Mouse (Mus musculus): Measurements from ENCODE around the gene Cass4. TPM values are rescaled to one million over a fixed set of nuclear protein-coding genes. Genes with fewer than 3 reads are reported as not detected.

Cass4 gene
- polyA plus RNA-seq, 1 experiment from 2014 or later = 0.14 TPM

DNA sequence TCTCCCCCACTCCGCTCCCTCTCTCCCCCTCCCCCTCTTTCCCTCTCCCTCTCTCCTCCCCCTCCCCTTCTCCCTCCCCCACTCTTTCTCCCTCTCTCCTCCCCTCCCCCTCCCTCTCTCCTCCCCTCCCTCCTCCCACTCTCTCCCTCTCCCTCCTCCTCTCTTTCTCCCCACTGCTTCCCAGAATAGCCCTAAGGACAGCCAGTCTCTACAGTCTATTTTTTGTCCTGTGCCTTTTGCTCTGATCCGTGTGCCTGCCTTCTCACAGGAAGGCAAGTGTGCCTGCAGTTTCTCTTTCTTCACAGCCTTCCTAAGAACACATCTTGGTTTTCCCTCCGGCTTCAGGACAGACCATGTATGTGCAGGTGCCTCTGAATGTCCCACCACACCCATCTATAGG, 83.8 kb downstream of the Cass4 start:
- no peaks in the 10 kb centered on the region for H3K9me3 ChIP-seq
- peaks cover 4% of the 10 kb centered on the region; the same call in 1 of the 2 replicates for H3K27me3 ChIP-seq (replicated peaks; ENCODE audit: low read depth, poor library complexity, severe bottlenecking)
- no peak overlapping the region for H3K27ac ChIP-seq (replicated peaks)
- WGBS = 41% methylated on average over 3 of the region's 3 CpGs
- peaks cover 16% of the 10 kb centered on the region for H3K4me1 ChIP-seq
- no peak for DNase-seq (ENCODE audit: low spot score)
- no peak overlapping the region for H3K4me3 ChIP-seq
- 0 out of 2 replicates have a peak, but pooled peaks cover under 1% of the 10 kb centered on the region for H3K36me3 ChIP-seq (replicated peaks)

DNA sequence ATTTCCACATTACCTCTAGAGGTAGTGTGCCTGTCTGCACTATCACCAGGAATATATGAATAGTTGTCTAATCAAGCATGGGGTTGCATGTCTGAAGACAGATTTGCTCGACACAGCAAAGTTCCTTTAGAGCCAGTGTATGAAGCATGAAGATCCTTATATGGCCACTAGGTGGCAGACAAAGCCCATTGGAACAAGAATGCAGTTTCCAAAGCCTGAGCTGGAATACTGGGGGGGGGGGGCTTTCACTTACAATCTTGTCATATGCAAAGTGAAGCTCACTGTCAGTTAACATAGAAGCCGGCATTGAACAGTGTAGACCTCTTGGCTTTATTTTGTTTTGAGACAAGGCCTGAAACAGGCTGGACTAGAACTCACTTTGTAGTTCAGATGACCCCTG, 84.3 kb downstream of the Cass4 start:
- H3K27me3 ChIP-seq (replicated peaks; ENCODE audit: low read depth, poor library complexity, severe bottlenecking) = peaks cover 4% of the 10 kb centered on the region; the same call in 1 of the 2 replicates
- H3K36me3 ChIP-seq (replicated peaks) = no peaks in the 10 kb centered on the region
- no peak overlapping the region for H3K4me3 ChIP-seq
- H3K27ac ChIP-seq (replicated peaks) = no peak overlapping the region
- peak; percentile 65 for DNase-seq (ENCODE audit: low spot score)
- peaks cover 16% of the 10 kb centered on the region for H3K4me1 ChIP-seq
- H3K9me3 ChIP-seq = no peaks in the 10 kb centered on the region
- under 1% methylated on average over 2 of the region's 2 CpGs for WGBS

- Histone ChIP-seq H3K4me1 (peaks cover 24% of the 10 kb centered on the region), H3K27ac (replicated peaks) (no peak overlapping the region), H3K9me3 (no peaks in the 10 kb centered on the region), H3K36me3 (replicated peaks) (no peaks in the 10 kb centered on the region), H3K27me3 (replicated peaks; ENCODE audit: low read depth, poor library complexity, severe bottlenecking) (peaks cover 4% of the 10 kb centered on the region; the same call in 1 of the 2 replicates), H3K4me3 (no peak overlapping the region)
- 64% methylated on average over 7 of the region's 7 CpGs for WGBS
- DNase-seq (ENCODE audit: low spot score) = no peak
These were observed 86.7 kb downstream of the Cass4 start for GRCm38 (mm10) chr2:172480296-172480695.

DNA sequence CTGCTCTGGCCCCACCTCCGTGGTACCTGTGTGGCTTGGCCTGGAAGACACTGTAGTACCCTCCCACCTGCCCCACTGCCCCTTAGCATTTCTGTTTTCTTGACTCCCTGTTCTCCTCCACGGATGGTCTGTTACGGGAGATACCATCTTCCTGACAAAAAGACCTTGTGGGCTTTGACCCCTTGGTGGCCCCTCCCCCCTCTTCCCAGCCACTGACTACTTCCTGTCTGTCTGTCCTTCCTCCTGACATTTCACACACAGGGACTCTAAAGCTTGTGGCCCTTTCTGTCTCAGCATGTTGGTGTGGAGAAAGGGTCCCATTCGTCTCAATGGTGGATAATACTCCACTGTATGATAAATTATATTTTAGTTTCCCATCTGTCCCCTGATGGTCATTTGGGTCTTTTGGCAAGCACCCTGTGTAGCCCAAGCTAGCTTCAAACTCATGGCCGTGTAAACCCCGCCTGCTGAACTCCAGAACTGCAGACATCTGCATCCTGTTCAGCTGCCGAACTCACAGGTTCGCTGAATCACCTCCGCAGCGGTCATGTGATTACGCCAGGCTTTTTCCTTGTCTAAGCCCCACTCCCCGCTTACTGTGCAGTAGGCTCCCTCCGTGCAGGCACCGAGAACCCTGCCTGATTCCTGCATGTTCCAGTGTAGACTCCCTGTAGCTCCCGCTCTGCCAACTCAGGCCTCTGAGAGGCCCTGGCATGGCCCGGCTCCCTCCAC, 88.2 kb downstream of the Cass4 start:
- H3K4me3 ChIP-seq = no peak overlapping the region
- 80% methylated on average over 16 of the region's 16 CpGs for WGBS
- H3K27me3 ChIP-seq (replicated peaks; ENCODE audit: low read depth, poor library complexity, severe bottlenecking) = 0 out of 2 replicates have a peak, but pooled peaks cover 2% of the 10 kb centered on the region

More for the DNA sequence above, 88.2 kb downstream of the Cass4 start:
- no peaks in the 10 kb centered on the region for H3K36me3 ChIP-seq (replicated peaks)
- peaks cover 21% of the 10 kb centered on the region for H3K4me1 ChIP-seq
- H3K9me3 ChIP-seq = no peaks in the 10 kb centered on the region
- H3K27ac ChIP-seq (replicated peaks) = no peak overlapping the region
- no peak for DNase-seq (ENCODE audit: low spot score)

Other genes starting within 250 kb of the Cass4 start
- gene Mc3r, start 145.3 kb upstream of the Cass4 start, polyA plus RNA-seq (2016; fragmentation: Nextera tagmentation; extraction: Ambion mirVana) = not detected in 2 replicates
- gene Fam210b, start 48.2 kb upstream of the Cass4 start, polyA plus RNA-seq (2016; fragmentation: Nextera tagmentation; extraction: Ambion mirVana) = 25.8 and 27.8 TPM in 2 replicates
- 220 and 229 TPM in 2 replicates for gene Aurka, start 23.3 kb upstream of the Cass4 start, polyA plus RNA-seq (2016; fragmentation: Nextera tagmentation; extraction: Ambion mirVana)
- gene Cstf1, start 23.1 kb upstream of the Cass4 start, polyA plus RNA-seq (2016; fragmentation: Nextera tagmentation; extraction: Ambion mirVana) = 57.9 and 59.1 TPM in 2 replicates
- 78.7 and 80.1 TPM in 2 replicates for gene Rtf2, start 46.8 kb downstream of the Cass4 start, polyA plus RNA-seq (2016; fragmentation: Nextera tagmentation; extraction: Ambion mirVana)
- 1.6 and 2.2 TPM in 2 replicates for gene Gcnt7, start 64.8 kb downstream of the Cass4 start, polyA plus RNA-seq (2016; fragmentation: Nextera tagmentation; extraction: Ambion mirVana)
- 0.30 and 0.38 TPM in 2 replicates for gene Fam209, start 78.7 kb downstream of the Cass4 start, polyA plus RNA-seq (2016; fragmentation: Nextera tagmentation; extraction: Ambion mirVana)
- gene Tfap2c, start 155.8 kb downstream of the Cass4 start, polyA plus RNA-seq (2016; fragmentation: Nextera tagmentation; extraction: Ambion mirVana) = 13.7 and 15.4 TPM in 2 replicates

Measured in embryonic facial prominence, embryonic 10.5 days (tissue).